Mouse (Mus musculus): ENCODE measurements around the gene Golgb1. TPM values are rescaled to one million over a fixed set of nuclear protein-coding genes. Genes with fewer than 3 reads are reported as not detected.

Golgb1 gene
- polyA plus RNA-seq, 1 experiment: 56.0 TPM

DNA sequence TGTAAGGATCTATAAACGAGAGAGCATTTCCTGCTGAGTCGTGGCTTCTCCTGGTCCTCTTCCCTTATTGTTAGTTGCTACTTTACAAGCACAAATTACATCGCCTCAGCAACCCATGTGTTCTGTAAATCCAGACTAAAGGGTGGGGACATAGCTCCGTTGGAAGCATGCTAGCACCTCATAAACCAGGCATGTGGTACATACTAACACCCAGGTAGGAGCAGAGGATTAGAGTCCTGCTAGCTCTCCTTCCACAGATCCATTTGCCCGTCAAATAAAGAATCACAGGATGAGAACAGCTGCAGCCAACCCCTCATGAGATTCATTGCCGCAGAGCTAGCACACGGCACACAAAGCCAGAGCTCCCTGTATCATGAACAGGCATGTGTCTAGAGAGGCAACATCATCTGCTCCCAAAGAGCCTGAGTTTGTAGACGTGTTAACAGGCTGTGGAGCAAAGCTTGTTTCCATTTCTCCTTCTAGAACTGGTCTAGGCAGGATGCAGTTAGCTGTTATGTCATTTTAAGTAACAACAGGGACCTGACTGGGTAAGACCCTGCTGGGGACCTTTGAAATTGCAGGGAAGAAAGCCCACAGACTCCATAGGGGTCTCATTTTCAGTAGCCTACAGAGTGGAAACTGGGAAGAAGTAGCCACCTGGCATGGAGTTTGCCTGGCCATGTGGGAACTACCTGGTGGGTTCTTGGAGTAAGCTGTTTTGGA, 74.8 kb downstream of the Golgb1 start:
- no peak overlapping the region for H3K27ac ChIP-seq (ENCODE audit: insufficient read depth, low read length)
- no peaks in the 10 kb centered on the region for H3K4me1 ChIP-seq (ENCODE audit: control insufficient read depth, insufficient read depth, low read length)
- TF ChIP-seq CTCF (IDR thresholded peaks at IDR 0.05; ENCODE audit: extremely low read depth, insufficient read depth, low read length): no peak
- no peak for TF ChIP-seq POLR2A (IDR thresholded peaks at IDR 0.05; ENCODE audit: extremely low read depth, insufficient read depth, low read length)
- no peak overlapping the region for H3K4me3 ChIP-seq (ENCODE audit: insufficient read depth, low read length)

DNA sequence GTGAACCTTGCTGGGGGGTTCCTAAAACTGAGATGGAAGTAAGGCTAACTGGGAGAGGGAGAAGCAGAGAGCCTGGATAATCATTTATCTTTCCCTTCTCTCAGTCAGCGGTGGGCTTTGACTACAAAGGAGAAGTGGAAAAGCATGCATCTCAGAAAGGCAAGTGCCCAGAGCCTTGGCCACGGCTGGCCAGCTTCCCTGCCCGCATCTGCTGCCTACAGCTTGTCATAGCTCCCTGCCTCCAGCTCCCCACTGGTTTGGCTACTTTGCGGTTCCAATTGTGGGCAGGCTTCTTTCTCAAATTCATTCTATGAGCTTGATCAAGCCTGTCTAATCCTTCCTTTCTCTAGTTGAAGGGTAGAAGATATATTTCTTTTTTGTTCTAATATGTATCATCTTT, 76.1 kb downstream of the Golgb1 start:
- no peaks in the 10 kb centered on the region for H3K4me1 ChIP-seq (ENCODE audit: control insufficient read depth, insufficient read depth, low read length)
- no peak overlapping the region for H3K4me3 ChIP-seq (ENCODE audit: insufficient read depth, low read length)
- no peak for TF ChIP-seq POLR2A (IDR thresholded peaks at IDR 0.05; ENCODE audit: extremely low read depth, insufficient read depth, low read length)
- no peak for TF ChIP-seq CTCF (IDR thresholded peaks at IDR 0.05; ENCODE audit: extremely low read depth, insufficient read depth, low read length)
- H3K27ac ChIP-seq (ENCODE audit: insufficient read depth, low read length): no peak overlapping the region

DNA sequence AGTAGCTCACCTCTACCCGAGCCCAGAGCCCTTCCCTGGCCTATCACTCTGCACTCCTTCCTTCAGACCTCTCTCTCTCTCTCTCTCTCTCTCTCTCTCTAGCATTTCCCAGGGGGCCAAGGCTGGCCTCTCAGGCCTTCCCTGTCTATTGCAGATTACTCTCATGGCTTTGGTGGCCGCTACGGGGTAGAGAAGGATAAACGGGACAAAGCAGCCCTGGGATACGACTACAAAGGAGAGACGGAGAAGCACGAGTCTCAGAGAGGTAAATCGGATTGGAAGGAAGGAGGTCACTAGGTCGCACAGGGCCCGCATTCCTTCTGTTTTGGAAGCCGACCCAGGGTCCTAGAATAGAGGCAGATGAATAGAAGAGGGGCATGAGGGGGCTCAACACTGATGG, 80.2 kb downstream of the Golgb1 start:
- Histone ChIP-seq H3K4me3 (ENCODE audit: insufficient read depth, low read length) (no peak overlapping the region), H3K4me1 (ENCODE audit: control insufficient read depth, insufficient read depth, low read length) (no peaks in the 10 kb centered on the region), H3K27ac (ENCODE audit: insufficient read depth, low read length) (no peak overlapping the region)
- TF ChIP-seq POLR2A (IDR thresholded peaks at IDR 0.05; ENCODE audit: extremely low read depth, insufficient read depth, low read length) (no peak), CTCF (IDR thresholded peaks at IDR 0.05; ENCODE audit: extremely low read depth, insufficient read depth, low read length) (no peak)

DNA sequence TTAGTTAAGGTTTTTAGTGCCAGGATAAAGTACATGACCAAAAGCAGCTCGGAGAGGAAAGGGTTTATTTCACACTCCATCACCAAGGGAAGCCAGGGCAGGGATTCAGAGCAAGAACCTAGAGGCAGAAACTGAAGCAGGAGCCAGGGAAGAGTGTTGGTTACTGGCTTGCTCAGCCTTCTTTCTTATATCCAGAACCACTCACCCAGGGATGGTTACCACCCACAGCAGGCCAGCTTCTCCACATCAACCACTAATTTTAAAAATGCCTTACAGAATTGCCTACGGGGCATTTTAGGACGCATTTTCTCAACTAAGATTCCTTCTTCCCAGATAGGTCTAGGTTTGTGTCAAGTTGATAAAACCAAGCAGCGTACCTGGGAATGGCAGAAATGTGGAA, 88.5 kb downstream of the Golgb1 start:
- TF ChIP-seq POLR2A (IDR thresholded peaks at IDR 0.05; ENCODE audit: extremely low read depth, insufficient read depth, low read length): no peak
- no peak for TF ChIP-seq CTCF (IDR thresholded peaks at IDR 0.05; ENCODE audit: extremely low read depth, insufficient read depth, low read length)
- no peaks in the 10 kb centered on the region for H3K4me1 ChIP-seq (ENCODE audit: control insufficient read depth, insufficient read depth, low read length)
- no peak overlapping the region for H3K4me3 ChIP-seq (ENCODE audit: insufficient read depth, low read length)
- H3K27ac ChIP-seq (ENCODE audit: insufficient read depth, low read length): no peak overlapping the region

DNA sequence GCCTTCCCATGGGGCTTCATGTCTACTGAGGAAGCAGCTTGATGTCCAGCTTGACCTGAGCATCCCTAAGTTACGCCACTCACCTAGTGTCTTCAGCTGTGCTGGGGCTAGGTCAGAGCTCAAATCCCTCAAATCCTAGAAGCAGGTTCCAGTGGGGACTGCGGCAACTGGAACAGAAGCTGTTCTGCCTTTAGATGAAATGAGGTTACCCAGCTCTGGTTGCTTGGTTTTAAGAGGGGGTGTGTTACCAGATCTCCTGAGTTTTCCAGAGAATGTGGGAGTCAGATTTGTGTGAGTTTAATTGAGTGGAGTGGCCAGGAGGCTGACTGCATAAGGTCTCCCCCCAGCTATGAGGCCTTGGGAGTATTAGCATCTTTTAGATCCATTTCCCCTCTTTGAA, 104.2 kb downstream of the Golgb1 start:
- Histone ChIP-seq H3K4me1 (ENCODE audit: control insufficient read depth, insufficient read depth, low read length) (no peaks in the 10 kb centered on the region; the same call in 1 of the 2 replicates), H3K4me3 (ENCODE audit: insufficient read depth, low read length) (no peak overlapping the region), H3K27ac (ENCODE audit: insufficient read depth, low read length) (no peak overlapping the region)
- TF ChIP-seq CTCF (IDR thresholded peaks at IDR 0.05; ENCODE audit: extremely low read depth, insufficient read depth, low read length): no peak

Other genes with a start within 250 kb of the Golgb1 start
- 2.7 and 3.2 TPM in 2 replicates for gene Cd86, start 209.1 kb upstream of the Golgb1 start, polyA plus RNA-seq (2012; rRNA removed)
- gene Ildr1, start 181.2 kb upstream of the Golgb1 start, polyA plus RNA-seq (2012; rRNA removed): 0.36 and 0.42 TPM in 2 replicates
- 35.9 and 39.5 TPM in 2 replicates for gene Slc15a2, start 90.2 kb upstream of the Golgb1 start, polyA plus RNA-seq (2012; rRNA removed)
- gene Iqcb1, start 46.8 kb upstream of the Golgb1 start, polyA plus RNA-seq (2012; rRNA removed): 28.9 and 34.6 TPM in 2 replicates
- gene Eaf2, start 137 bp upstream of the Golgb1 start, polyA plus RNA-seq (2012; rRNA removed): 1.3 and 1.4 TPM in 2 replicates
- gene Hcls1, start 59.8 kb downstream of the Golgb1 start, polyA plus RNA-seq (2012; rRNA removed): 6.1 and 7.6 TPM in 2 replicates
- gene Fbxo40, start 115.3 kb downstream of the Golgb1 start, polyA plus RNA-seq (2012; rRNA removed): 0.10 and 0.15 TPM in 2 replicates
- 1.4 TPM in 2 replicates for gene Polq, start 136.6 kb downstream of the Golgb1 start, polyA plus RNA-seq (2012; rRNA removed)

All from cortical plate, adult 2 months (tissue).